Mouse (Mus musculus): ENCODE results near the gene Polr2l.
A peak's percentile ranks its signal among the peaks of the same experiment; 100 is the strongest.
"Not testable (repeated sequence)": the region's sequence is repeated elsewhere in the genome, so short reads cannot be mapped to it uniquely, and the experiment has no call there.

Polr2l gene

DNA sequence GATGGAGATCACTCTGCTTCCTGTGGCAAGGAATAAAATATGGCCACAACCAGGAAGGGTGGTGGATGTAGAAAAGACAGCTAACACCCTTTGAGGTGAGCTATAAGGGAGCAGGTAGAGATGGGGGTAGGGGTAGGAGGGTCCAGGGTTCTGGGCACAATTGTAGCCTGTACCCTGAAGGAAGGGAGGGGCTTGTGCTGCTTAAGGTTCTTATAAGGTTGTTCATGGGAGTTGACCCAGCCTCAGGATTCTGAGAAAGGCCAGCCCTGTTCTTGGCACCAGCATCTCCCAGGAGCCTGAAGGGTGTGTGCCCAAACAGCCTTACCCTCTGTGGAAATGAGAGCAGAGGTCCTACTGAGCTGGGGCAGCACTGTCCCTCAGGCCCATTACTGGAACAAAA, 23.0 kb downstream of the Polr2l start:
- no peak for DNase-seq (ENCODE audit: low spot score in 2 of 2)

DNA sequence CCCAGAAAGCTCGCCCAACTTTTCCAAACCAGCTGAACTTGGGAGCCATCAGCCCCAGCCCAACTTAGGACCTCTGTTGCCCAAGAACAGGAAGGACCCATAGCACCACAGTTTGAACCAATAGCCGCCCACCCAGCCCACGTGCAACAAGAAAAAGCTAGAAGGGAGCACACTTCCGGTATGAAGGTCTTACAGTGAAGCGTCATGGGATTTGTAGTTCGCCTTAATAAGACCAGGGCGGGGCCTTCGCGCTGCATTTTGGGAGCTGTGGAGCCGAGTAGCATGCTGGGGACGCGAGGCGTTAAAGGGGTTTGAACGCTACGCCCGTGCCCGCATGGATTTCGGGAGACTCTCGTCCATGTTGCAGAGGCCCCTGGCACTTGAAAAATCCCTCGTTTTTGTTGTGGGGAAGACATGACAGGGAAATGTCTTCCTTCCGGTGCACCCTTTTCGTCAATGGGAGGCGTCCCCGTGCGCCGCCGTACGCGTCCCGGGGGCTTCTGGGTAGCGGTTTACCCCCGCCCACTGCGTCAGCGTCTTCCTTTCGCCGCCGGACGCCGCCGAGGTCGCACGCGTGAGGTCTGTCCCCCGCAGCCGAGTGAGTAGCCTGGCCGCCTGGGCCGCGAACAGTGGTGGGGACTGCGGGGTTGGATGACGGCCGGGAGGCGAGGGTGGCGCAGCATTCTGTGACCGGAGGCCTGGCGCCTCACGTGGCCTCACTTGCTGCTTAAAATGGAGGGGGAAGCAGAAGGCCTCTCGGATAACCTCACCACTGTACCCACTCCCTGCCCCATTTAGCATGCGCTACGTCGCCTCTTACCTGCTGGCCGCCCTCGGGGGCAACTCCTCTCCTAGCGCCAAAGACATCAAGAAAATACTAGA, 27.6 kb downstream of the Polr2l start, which contains the start of gene Rplp2:
Rplp2 (plus strand) TSS at position 261 of the 882 bp plus-strand sequence.
- DNase-seq (ENCODE audit: low spot score in 2 of 2) = peak; percentile 85 to 90

DNA sequence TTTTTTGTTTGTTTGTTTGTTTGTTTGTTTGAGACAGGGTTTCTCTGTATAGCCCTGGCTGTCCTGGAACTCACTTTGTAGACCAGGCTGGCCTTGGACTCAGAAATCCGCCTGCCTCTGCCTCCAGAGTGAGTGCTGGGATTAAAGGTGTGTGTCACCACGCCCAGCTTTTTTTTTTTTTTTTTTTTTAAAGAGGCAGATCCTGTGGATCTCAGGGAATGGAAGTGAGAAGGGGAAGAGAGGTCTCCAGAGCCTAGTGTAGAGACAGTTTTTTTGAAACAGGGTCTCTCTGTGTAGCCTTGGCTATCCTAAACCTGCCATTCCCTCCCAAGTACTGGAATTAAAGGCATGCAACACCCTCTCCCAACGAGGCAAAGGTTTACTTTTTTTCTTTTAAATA, 28.6 kb downstream of the Polr2l start:
- not testable (repeated sequence) for DNase-seq (ENCODE audit: low spot score in 2 of 2)

DNA sequence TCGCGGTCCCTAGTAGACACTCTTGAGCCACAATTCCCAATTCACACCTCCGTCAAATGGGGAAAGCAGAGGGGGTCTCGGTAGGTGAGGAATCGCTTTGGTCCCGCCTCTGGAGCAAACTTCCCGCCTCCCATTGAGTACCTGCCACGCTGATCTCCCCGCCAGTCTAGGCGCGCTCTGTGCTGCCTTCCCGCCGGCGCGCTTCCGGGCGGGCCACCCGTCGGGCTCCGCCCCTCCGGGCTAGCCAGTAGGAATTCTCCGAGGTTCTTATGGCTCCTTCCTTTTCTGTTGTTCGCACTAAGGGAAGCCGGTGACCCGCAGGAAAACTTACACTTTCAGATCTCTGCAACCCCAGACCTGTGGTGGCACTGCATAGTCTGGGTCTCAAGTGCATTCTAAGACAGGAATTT, 31.1 kb downstream of the Polr2l start, which contains the start of gene Pidd1:
Pidd1 (minus strand) TSS at position 198 of the 410 bp plus-strand sequence.
- peak; percentile 51 to 53 for DNase-seq (ENCODE audit: low spot score in 2 of 2)

DNA sequence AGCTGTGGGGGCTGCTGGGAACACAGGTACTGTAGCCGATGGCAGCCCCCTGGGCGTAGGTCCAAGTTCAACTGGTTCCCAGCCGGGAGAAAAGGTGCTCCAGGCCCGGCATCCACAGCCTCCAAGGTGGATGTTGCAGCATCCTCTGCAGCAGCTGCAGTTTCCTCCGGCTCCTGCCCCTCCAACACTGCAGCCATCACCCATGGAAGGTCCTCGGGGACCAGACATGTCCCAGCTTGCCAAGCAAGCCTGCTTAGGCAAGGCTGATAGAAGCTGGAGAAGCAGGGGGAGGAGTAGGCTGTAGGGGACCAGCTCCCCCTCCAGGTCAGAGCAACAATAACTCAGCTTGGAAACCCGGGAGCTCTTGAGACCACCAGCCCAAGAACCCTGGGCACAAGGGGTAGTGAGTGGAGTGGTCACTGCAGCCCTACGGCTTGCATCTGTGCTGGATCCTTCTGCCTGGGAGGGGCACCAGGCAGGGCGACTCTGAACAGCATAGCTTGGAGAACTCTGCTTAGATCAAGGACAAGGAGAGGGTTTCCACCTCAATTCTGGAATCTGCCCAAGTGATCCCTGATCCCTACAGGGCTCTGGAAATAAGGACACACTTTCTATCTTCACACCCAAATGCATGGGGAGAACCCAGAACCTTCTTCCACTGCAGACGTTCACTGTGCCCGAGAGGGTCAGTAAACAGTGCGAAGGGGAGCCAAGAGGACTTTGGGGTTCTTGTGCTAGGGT, 31.7 kb downstream of the Polr2l start:
- DNase-seq (ENCODE audit: low spot score in 2 of 2) = no peak

DNA sequence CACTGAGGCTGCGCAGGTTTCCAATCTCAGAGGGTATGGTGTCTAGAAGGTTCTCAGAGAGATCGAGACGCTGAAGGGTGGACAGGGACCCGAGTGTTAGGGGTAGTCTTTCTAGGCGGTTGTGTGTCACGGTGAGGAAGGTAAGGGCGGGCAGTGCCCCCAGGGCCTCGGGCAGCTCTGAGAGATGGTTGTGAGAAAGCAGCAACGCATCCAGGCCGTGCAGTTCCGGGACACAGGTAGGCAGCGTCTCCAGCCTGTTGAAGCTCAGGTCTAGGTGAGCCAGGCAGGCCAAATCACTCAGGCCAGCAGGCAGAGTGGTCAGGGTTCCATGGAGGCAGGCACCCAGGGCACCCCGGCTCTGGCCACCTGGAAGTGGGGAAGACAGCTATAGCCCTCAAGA, 32.7 kb downstream of the Polr2l start:
- DNase-seq (ENCODE audit: low spot score in 2 of 2) = no peak

DNA sequence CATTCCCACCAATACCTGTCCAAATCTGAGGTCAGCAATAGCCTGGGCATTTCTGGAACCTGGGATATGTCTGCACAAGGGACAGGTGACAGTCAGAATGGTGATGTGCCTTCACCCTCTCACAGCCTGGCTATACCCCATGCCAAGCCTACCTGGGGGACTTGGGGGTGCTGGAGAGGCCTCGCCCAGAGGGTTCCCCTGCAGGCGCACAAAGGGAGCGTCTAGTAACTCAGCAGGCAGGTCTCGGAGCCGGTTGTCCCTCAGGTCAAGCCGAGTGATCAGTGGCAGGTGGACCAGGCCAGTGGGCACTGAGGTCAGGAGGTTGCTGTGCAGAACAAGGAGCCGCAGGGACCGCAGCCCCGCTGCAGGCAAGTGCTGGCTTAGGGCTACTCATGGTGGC, 33.5 kb downstream of the Polr2l start:
- no peak for DNase-seq (ENCODE audit: low spot score in 2 of 2)

DNA sequence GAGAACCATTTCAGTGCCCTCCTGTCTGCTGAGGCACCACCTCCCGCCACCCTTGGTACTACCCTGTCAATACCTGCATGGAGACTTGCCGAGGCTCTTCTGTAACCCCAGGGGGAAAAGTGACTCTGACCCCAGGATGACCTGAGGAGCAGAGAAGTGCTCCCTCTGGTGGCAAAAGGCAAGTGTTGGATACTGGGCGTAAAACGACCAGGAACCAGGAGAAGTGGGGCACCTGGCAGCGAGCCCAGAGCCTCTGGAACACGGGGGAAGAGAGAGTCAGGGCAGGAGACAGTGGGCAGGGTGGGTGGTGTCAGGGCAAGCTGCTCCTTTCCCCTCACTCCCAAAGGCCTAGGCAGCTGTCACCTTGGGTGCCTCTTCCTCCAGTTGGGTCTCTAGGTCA, 34.3 kb downstream of the Polr2l start:
- DNase-seq (ENCODE audit: low spot score in 2 of 2) = peak in 1 of 2 experiments; percentile 50

DNA sequence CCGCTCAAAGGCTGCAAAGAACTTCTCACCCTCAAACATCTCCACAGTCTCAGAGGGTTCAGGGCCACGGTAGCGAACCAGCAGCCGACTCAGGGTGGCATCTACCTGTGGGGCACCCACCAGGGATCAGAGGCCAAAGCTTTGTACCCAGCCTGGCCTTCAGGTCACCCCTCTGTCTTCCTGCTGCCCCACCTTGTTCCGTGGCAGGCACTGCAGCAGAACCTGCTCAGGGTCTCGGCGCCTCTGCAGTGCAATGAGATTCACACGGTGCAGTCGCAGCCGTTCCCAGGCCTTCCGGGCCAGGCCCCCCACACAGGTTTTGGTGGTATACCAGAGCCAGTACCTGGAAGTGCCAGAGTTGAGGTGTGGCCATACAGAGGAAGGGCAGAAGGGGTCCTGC, 35.1 kb downstream of the Polr2l start:
- DNase-seq (ENCODE audit: low spot score in 2 of 2) = no peak

DNA sequence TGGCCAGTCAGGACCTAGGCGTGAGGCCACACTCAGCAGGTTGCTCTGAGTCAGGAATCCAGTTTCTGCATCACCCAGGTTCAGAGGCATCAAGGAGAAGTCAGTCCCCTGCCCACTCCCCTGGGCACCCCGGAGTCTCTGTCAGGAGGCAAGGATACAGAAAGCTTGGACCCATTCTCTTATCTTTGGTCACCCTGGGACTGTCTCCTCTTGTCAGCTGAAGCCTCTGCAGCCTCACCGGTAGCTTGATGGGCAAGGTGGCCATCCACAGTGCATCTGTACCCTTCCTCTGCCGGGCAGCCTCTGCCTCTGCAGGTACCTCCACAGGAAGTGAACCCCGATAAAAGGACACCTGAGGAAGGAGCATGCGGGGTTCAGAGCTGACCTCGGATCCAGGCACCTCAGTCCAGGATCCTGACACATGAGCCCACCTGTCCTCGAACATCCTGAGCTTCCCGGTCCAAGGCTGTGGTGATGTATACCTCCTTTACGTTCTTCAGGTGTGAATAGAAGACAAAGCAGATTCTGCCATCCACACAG, 35.7 kb downstream of the Polr2l start:
- DNase-seq (ENCODE audit: low spot score in 2 of 2) = no peak

DNA sequence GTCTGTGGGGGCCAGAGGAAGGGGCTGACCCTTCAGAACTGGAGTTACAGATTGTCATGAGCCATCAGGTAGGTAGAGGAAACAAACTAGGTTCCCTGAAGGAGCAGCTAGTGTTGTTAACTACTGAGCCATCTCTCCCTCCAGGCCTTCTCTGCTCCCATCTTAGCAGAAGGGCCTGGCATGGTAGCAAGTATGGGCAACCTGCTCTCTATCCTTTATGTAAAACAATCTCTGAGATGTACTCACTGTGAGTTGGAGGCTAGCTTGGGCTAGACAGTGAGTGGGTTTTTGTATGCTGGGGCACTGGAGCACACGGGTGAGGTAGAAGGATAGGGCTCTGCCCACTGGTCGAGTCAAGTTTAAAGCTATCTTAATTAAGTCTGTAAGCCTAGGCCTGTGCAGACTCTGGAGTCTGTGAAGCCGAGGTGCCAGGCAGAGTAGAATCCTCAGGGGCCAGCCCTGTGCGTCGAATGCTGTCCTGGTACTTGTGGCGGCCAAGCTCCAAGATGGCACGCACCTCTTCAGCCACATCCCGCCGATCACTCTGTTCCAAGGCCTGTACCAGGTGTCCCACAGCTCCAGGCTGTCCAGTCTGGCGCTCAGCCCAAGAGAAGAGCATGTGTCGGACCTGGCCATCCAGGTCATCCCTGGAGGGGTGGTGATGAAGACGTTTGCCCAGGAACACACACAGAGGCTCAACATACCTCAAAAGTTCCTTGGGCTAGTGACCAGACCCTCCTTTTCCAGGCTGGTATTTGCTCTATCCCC, 36.5 kb downstream of the Polr2l start:
- DNase-seq (ENCODE audit: low spot score in 2 of 2) = no peak

DNA sequence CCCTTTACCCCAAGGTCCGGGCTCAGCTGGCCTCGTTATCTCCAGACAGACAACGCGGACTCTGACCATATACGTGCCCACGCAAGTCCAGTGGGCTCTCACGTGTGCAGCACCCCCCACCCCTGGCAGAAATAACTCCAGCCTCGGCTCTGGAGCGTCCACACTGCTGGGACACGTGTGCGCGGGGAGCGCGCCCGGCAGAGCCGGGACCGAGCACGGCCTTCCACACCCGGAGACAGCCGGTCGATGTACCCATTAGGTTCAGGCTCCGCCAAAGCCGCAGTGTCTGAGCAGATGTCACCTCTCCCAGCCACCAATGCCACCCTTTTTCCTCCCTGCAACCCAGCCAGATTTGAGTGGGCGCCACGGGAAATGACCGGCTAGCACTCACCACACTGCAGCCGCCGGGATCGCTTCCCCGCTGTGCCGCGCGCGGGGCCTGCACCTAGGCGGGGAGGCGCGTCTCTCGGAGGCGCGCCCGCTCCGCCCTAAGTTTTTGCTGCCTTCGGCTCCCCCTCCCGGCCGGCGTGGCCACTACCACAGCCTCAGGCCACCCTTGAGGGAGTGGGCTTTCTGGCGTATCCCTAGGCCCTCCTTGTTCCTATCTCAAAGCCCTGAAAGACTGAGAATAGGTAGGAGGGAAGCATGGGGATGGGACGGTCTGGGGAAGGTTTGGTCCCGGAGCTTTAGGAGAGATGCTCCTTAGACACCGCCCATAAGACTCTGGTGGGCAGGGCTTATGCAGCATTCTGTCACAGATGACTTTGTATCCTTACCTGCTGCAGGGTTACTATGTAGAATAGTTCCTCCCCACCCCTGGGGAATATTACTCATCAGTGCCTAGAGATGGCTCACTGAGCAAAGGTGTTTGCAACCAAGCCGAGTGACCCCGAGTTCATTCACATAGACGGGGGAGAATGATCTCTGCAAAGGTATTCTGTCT, 37.5 kb downstream of the Polr2l start, which contains the start of gene Slc25a22:
Slc25a22 (minus strand) TSS at position 715 of the 943 bp plus-strand sequence.
- DNase-seq (ENCODE audit: low spot score in 2 of 2) = peak; percentile 67 to 80

DNA sequence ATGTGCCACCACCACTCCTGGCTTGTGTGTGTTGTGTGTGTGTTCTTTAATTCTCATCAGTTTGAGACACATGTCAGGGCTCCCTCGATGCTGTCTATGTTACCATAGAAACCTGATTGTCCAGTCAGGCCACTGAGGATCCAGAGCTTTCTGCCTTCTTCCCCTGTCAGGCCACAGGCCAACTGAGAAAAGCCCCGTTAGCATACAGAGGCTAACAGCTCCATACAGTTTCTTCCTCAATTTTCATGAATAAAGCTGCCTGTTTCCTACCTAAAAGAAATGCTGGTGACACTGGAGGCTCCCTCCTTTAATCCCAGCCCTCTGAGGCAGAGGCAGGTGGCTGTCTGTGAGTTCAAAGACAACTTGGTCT, 38.4 kb downstream of the Polr2l start:
- no peak for DNase-seq (ENCODE audit: low spot score in 2 of 2)

DNA sequence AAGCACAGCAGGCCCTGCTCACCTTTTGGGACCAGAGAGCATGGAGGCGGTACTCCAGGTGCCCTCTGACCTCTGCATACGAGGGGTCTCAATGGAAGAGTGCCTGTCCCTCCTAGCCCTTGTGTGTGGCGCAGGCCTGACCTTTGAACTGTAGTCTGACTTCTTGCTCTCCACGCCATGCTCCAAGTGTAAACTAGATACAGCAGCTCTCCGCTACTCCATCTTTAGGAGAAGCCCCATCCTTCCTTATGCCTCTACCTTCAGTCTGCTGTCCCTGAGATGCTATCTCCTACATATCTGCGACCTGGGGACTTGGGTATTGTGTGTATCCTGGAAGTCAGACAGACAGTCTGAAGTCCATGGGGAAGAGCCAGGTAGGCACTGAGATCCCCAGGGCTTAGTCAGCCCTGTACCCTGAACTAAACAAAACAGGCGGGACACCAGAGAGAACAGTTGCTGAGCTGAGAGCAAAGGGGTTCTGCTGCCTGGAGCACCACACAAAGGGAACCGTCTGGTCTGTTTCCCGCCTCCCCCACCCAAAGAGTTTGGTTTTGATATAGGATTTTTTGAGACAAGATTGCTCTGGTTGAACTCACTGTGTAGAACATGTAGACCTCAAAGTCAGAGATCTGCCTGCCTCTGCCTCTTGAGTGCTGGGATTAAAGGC, 38.9 kb downstream of the Polr2l start:
- DNase-seq (ENCODE audit: low spot score in 2 of 2) = no peak

DNA sequence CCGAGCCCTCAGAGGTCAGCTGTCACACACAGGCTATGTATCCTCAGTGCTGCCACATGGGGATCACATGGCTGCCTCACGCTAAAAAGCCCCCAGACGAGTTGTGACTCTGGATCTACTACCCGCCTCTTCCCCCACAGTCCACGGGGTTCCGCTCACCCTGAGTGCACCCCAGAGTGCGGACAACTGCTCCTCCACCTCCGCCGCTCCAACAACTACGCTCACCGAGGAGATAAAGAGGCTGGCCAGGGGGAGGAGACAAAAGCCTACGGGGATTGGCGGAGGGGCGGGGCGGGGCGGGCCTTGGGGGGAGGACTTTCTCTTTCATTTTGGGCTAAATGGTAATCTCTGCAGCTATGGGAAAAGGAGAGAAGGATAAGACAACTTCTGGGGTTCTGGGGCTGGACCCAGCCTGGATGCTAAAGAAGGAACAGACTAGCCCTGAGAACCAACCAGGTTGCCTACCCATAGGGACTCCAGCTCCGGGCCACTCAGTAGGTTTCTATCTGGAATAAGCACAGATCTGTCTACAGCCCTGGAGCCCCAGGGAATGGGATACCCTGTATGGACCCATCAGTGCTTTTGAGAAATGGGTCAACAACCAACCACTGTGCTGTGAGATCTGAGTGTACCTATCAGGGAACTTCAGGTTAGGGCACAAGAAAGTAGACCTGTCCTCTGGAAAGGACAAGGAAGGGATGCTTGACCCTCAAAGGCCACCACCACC, 39.6 kb downstream of the Polr2l start:
- DNase-seq (ENCODE audit: low spot score in 2 of 2) = peak in 1 of 2 experiments; percentile 54

DNA sequence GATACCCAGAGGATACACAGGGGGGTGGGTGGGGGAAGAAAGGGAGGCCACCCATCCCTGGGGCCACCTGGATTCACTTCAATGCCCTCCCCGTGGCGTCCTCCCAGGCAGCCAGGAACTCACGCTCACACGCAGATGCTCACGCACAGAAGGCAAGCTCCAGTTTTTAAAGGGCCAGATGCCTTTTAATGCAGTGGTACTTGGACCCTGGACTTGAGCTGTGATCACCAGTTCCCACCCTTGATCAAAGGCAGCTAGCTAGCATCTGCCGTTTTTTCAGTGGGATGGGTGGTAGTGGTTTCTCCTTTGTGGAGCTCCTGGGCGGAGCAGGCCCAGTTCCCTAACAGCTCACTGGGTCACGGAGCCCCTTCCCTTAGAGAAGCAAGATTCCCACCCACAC, 40.5 kb downstream of the Polr2l start:
- DNase-seq (ENCODE audit: low spot score in 2 of 2) = no peak

DNA sequence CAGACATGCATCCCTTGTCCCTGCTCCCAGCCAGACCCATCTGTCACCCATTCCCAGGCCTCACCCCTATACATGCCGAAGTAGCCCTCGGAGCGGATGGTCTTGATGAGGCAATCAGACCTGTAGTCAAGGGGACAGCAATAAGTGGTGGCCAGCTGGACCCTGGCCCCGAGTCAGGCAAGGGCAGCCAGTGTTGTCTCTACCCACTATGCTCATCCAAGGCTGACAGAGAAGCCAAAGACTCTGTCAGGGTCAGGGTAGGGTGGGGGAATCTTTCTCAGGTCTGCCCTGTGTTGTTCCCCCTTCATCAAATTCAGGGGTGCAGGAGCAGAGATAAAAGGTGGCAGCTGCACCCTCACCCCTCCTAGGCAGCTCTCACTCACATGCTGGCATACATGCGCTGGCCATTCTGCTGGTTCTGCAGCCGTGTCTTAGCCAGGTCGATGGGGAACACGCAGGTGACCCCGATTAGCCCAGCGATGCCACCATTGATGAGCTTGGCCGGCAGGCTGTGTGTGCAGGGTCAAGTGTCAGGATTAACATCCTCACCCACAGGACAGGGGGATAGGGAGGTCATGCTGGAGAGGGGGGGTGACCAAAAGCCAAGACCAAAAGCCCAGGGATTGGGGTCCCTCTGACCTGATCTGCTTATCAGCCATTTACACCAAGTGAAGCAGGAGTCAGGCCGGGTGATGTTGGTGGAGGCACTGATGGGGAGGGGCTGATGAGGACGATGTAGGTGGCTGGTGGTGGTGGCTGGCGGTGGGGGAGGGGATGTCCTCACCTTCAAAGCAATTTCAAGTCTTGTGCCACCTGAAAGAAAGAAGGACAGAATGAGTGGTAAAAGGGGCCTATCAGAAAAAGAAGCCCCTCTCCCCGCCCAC, 41.2 kb downstream of the Polr2l start:
- DNase-seq (ENCODE audit: low spot score in 2 of 2) = no peak

All from spleen, postnatal 14 days (tissue).